Mouse (Mus musculus): ENCODE data around the gene Gm44579. TPM values are rescaled to one million over a fixed set of nuclear protein-coding genes. Genes with fewer than 3 reads are reported as not detected.

Gm44579 gene
- polyA plus RNA-seq, 1 experiment from 2014 or later = not detected

GRCm38 (mm10) chr15:98177320-98177719, 43.5 kb downstream of the Gm44579 start:
- no peaks in the 10 kb centered on the region for H3K4me1 ChIP-seq (replicated peaks; ENCODE audit: control insufficient read depth, insufficient read depth, low read length)
- H3K4me2 ChIP-seq = no peak overlapping the region
- H3K9ac ChIP-seq (ENCODE audit: low read depth, low read length) = no peak overlapping the region
- DNase-seq (ENCODE audit: low spot score) (no peak), ATAC-seq (replicated peaks; ENCODE audit: low FRiP score) (no peak)
- H3K27ac ChIP-seq (ENCODE audit: low read depth, low read length) = no peak overlapping the region
- WGBS = 67% methylated on average over 3 of the region's 3 CpGs
- no peaks in the 10 kb centered on the region for H3K9me3 ChIP-seq (ENCODE audit: control insufficient read depth, low read length)
- H3K36me3 ChIP-seq (ENCODE audit: control insufficient read depth, insufficient read depth, low read length) = no peaks in the 10 kb centered on the region
- H3K27me3 ChIP-seq (replicated peaks; ENCODE audit: control insufficient read depth, insufficient read depth, low read length) = peaks cover 31% of the 10 kb centered on the region
- H3K4me3 ChIP-seq (ENCODE audit: low read depth, low read length) = no peak overlapping the region

GRCm38 (mm10) chr15:98173821-98174220, 47.0 kb downstream of the Gm44579 start:
- DNase-seq (ENCODE audit: low spot score) (no peak), ATAC-seq (replicated peaks; ENCODE audit: low FRiP score) (no peak)
- no peaks in the 10 kb centered on the region for H3K9me3 ChIP-seq (ENCODE audit: control insufficient read depth, low read length)
- H3K4me3 ChIP-seq (ENCODE audit: low read depth, low read length) = no peak overlapping the region
- no peaks in the 10 kb centered on the region for H3K4me1 ChIP-seq (replicated peaks; ENCODE audit: control insufficient read depth, insufficient read depth, low read length)
- no peaks in the 10 kb centered on the region for H3K36me3 ChIP-seq (ENCODE audit: control insufficient read depth, insufficient read depth, low read length)
- H3K9ac ChIP-seq (ENCODE audit: low read depth, low read length) = no peak overlapping the region
- H3K4me2 ChIP-seq = no peak overlapping the region
- peaks cover 51% of the 10 kb centered on the region for H3K27me3 ChIP-seq (replicated peaks; ENCODE audit: control insufficient read depth, insufficient read depth, low read length)
- 43% methylated on average over 8 of the region's 8 CpGs for WGBS
- H3K27ac ChIP-seq (ENCODE audit: low read depth, low read length) = no peak overlapping the region

- WGBS = 65% methylated on average over 5 of the region's 5 CpGs
- Histone ChIP-seq H3K9me3 (ENCODE audit: control insufficient read depth, low read length) (no peaks in the 10 kb centered on the region), H3K4me3 (ENCODE audit: low read depth, low read length) (no peak overlapping the region), H3K36me3 (ENCODE audit: control insufficient read depth, insufficient read depth, low read length) (no peaks in the 10 kb centered on the region), H3K27me3 (replicated peaks; ENCODE audit: control insufficient read depth, insufficient read depth, low read length) (peaks cover 63% of the 10 kb centered on the region), H3K9ac (ENCODE audit: low read depth, low read length) (no peak overlapping the region), H3K4me1 (replicated peaks; ENCODE audit: control insufficient read depth, insufficient read depth, low read length) (no peaks in the 10 kb centered on the region), H3K4me2 (no peak overlapping the region), H3K27ac (ENCODE audit: low read depth, low read length) (no peak overlapping the region)
- DNase-seq (ENCODE audit: low spot score) = no peak
- ATAC-seq (replicated peaks; ENCODE audit: low FRiP score) = no peak
Observed at GRCm38 (mm10) chr15:98172113-98172512, 48.7 kb downstream of the Gm44579 start.

- Histone ChIP-seq H3K4me3 (ENCODE audit: low read depth, low read length) (no peak overlapping the region), H3K9me3 (ENCODE audit: control insufficient read depth, low read length) (no peaks in the 10 kb centered on the region), H3K27ac (ENCODE audit: low read depth, low read length) (no peak overlapping the region), H3K27me3 (replicated peaks; ENCODE audit: control insufficient read depth, insufficient read depth, low read length) (peaks cover 73% of the 10 kb centered on the region), H3K4me2 (no peak overlapping the region), H3K9ac (ENCODE audit: low read depth, low read length) (no peak overlapping the region), H3K36me3 (ENCODE audit: control insufficient read depth, insufficient read depth, low read length) (no peaks in the 10 kb centered on the region), H3K4me1 (replicated peaks; ENCODE audit: control insufficient read depth, insufficient read depth, low read length) (no peaks in the 10 kb centered on the region)
- DNase-seq (ENCODE audit: low spot score) = no peak
- no peak for ATAC-seq (replicated peaks; ENCODE audit: low FRiP score)
- WGBS = 62% methylated on average over 9 of the region's 9 CpGs
Observed at GRCm38 (mm10) chr15:98170917-98171316, 49.9 kb downstream of the Gm44579 start.

- H3K27ac ChIP-seq (ENCODE audit: low read depth, low read length) = no peak overlapping the region
- no peaks in the 10 kb centered on the region for H3K4me1 ChIP-seq (replicated peaks; ENCODE audit: control insufficient read depth, insufficient read depth, low read length)
- DNase-seq (ENCODE audit: low spot score) (no peak), ATAC-seq (replicated peaks; ENCODE audit: low FRiP score) (no peak)
- H3K4me3 ChIP-seq (ENCODE audit: low read depth, low read length) = no peak overlapping the region
- 38% methylated on average over 7 of the region's 7 CpGs for WGBS
- H3K36me3 ChIP-seq (ENCODE audit: control insufficient read depth, insufficient read depth, low read length) = no peaks in the 10 kb centered on the region
- no peak overlapping the region for H3K9ac ChIP-seq (ENCODE audit: low read depth, low read length)
- peaks cover 77% of the 10 kb centered on the region for H3K27me3 ChIP-seq (replicated peaks; ENCODE audit: control insufficient read depth, insufficient read depth, low read length)
- H3K4me2 ChIP-seq = no peak overlapping the region
- no peaks in the 10 kb centered on the region for H3K9me3 ChIP-seq (ENCODE audit: control insufficient read depth, low read length)
Observed at GRCm38 (mm10) chr15:98170365-98170764, 50.4 kb downstream of the Gm44579 start.

- no peak overlapping the region for H3K4me3 ChIP-seq (ENCODE audit: low read depth, low read length)
- H3K4me2 ChIP-seq = no peak overlapping the region
- no peaks in the 10 kb centered on the region for H3K36me3 ChIP-seq (ENCODE audit: control insufficient read depth, insufficient read depth, low read length)
Observed at GRCm38 (mm10) chr15:98168622-98169004, 52.2 kb downstream of the Gm44579 start.

GRCm38 (mm10) chr15:98167645-98168621, 52.8 kb downstream of the Gm44579 start:
- no peak overlapping the region for H3K9ac ChIP-seq (ENCODE audit: low read depth, low read length)
- peak overlapping the region; percentile 38 for H3K4me3 ChIP-seq (ENCODE audit: low read depth, low read length)
- peak overlapping the region; percentile 57 for H3K4me2 ChIP-seq

More at GRCm38 (mm10) chr15:98168622-98169004, 52.2 kb downstream of the Gm44579 start:
- no peak overlapping the region for H3K9ac ChIP-seq (ENCODE audit: low read depth, low read length)
- no peaks in the 10 kb centered on the region for H3K4me1 ChIP-seq (replicated peaks; ENCODE audit: control insufficient read depth, insufficient read depth, low read length)
- peaks cover 80% of the 10 kb centered on the region for H3K27me3 ChIP-seq (replicated peaks; ENCODE audit: control insufficient read depth, insufficient read depth, low read length)
- H3K27ac ChIP-seq (ENCODE audit: low read depth, low read length) = no peak overlapping the region
- no peaks in the 10 kb centered on the region for H3K9me3 ChIP-seq (ENCODE audit: control insufficient read depth, low read length)
- 6% methylated on average over 19 of the region's 19 CpGs for WGBS
- DNase-seq (ENCODE audit: low spot score) = no peak
- ATAC-seq (replicated peaks; ENCODE audit: low FRiP score) = no peak

GRCm38 (mm10) chr15:98166963-98167644, 53.7 kb downstream of the Gm44579 start, which contains the start of gene Ccdc184:
TSS of gene Ccdc184 (plus strand) at chr15:98167158.
- ATAC-seq (replicated peaks; ENCODE audit: low FRiP score) (no peak), DNase-seq (ENCODE audit: low spot score) (no peak)
- Histone ChIP-seq H3K9me3 (ENCODE audit: control insufficient read depth, low read length) (no peaks in the 10 kb centered on the region), H3K27ac (ENCODE audit: low read depth, low read length) (no peak within 1 kb of the TSS), H3K9ac (ENCODE audit: low read depth, low read length) (no peak within 1 kb of the TSS), H3K4me1 (replicated peaks; ENCODE audit: control insufficient read depth, insufficient read depth, low read length) (no peaks in the 10 kb centered on the region), H3K27me3 (replicated peaks; ENCODE audit: control insufficient read depth, insufficient read depth, low read length) (peaks cover 76% of the 10 kb centered on the region), H3K4me2 (peak within 1 kb of the TSS; percentile 57), H3K4me3 (ENCODE audit: low read depth, low read length) (peak within 1 kb of the TSS; percentile 38), H3K36me3 (ENCODE audit: control insufficient read depth, insufficient read depth, low read length) (no peaks in the 10 kb centered on the region)
- 8% methylated on average over 18 of the region's 18 CpGs for WGBS

More at GRCm38 (mm10) chr15:98167645-98168621, 52.8 kb downstream of the Gm44579 start:
- no peak overlapping the region for H3K27ac ChIP-seq (ENCODE audit: low read depth, low read length)
- ATAC-seq (replicated peaks; ENCODE audit: low FRiP score) (peak; percentile 18; the same call in 1 of the 2 replicates), DNase-seq (ENCODE audit: low spot score) (peak; percentile 63)
- 3% methylated on average over 69 of the region's 69 CpGs for WGBS
- H3K36me3 ChIP-seq (ENCODE audit: control insufficient read depth, insufficient read depth, low read length) = no peaks in the 10 kb centered on the region
- no peaks in the 10 kb centered on the region for H3K4me1 ChIP-seq (replicated peaks; ENCODE audit: control insufficient read depth, insufficient read depth, low read length)
- no peaks in the 10 kb centered on the region for H3K9me3 ChIP-seq (ENCODE audit: control insufficient read depth, low read length)
- H3K27me3 ChIP-seq (replicated peaks; ENCODE audit: control insufficient read depth, insufficient read depth, low read length) = peaks cover 79% of the 10 kb centered on the region
